Mouse (Mus musculus) lung, embryonic 14.5 days (tissue): ENCODE measurements around the gene Rnaset2b. TPM values are rescaled to one million over a fixed set of nuclear protein-coding genes. Genes with fewer than 3 reads are reported as not detected.
"Not testable (repeated sequence)": the region's sequence is repeated elsewhere in the genome, so short reads cannot be mapped to it uniquely, and the experiment has no call there.

Experiments used
- ATAC-seq: fragments of 200-750 bp; cut with Nextera tagmentation; 2 replicates; pipeline ENCODE4 v1.8.0; 2017; ENCODE audit warnings: mild to moderate bottlenecking, moderate TSS enrichment, moderate library complexity; ENCODE audit not compliant: insufficient read depth
- DNase-seq: peaks from one replicate; pipeline ENCODE4 v3.0.0-alpha.2; 2015
- H3K27ac ChIP-seq: fragments of 300-500 bp; sonication (generic); 2 replicates; pipeline ENCODE4 v1.5.1; 2014; ENCODE audit warnings: low read depth, mild to moderate bottlenecking, moderate library complexity
- H3K27me3 ChIP-seq: fragments of 300-500 bp; sonication (generic); 2 replicates; pipeline ENCODE4 v1.6.1; 2014; ENCODE audit warnings: low read length, control low read depth; ENCODE audit not compliant: insufficient read depth
- H3K36me3 ChIP-seq: fragments of 300-500 bp; sonication (generic); 2 replicates; pipeline ENCODE4 v1.6.1; 2014; ENCODE audit warnings: control low read depth; ENCODE audit not compliant: insufficient read depth
- H3K4me1 ChIP-seq: fragments of 300-500 bp; sonication (generic); 2 replicates; pipeline ENCODE4 v1.6.1; 2014; ENCODE audit warnings: antibody characterized with exemption, control low read depth; ENCODE audit not compliant: insufficient read depth
- H3K4me2 ChIP-seq: fragments of 300-500 bp; sonication (generic); 2 replicates; pipeline ENCODE4 v1.6.1; 2014; ENCODE audit warnings: mild to moderate bottlenecking
- H3K4me3 ChIP-seq: fragments of 300-500 bp; sonication (generic); 2 replicates; pipeline ENCODE4 v1.5.1; 2014; ENCODE audit warnings: low read depth, low read length
- H3K9ac ChIP-seq: fragments of 300-500 bp; sonication (generic); 2 replicates; pipeline ENCODE4 v1.6.1; 2014
- H3K9me3 ChIP-seq: fragments of 300-500 bp; sonication (generic); 2 replicates; pipeline ENCODE4 v1.6.1; 2016; ENCODE audit warnings: low read depth, low read length, control low read depth
- CTCF ChIP-seq: IDR thresholded peaks from 2 replicates; pipeline ENCODE4 v1.5.1; 2016; ENCODE audit warnings: antibody characterized with exemption, low read depth
- WGBS: fragments of 180-500 bp; shearing (Covaris S2); extraction: QIAGEN DNeasy Blood & Tissue Kit; methylation state at CpG from one replicate; pipeline ENCODE4 v1.1.7; 2014; 5-methylcytosine and 5-hydroxymethylcytosine counted together
- polyA plus RNA-seq: library from polyadenylated mRNA; unstranded; fragments of >200 nt; fragmentation: Nextera tagmentation; extraction: Ambion mirVana; gene quantifications from 2 replicates; pipeline ENCODE4 v1.2.1, GENCODE M21; 2014

The Rnaset2b gene
- polyA plus RNA-seq, 1 experiment from 2014 or later = 220 TPM

- H3K9ac ChIP-seq, H3K27me3 ChIP-seq, H3K27ac ChIP-seq, H3K9me3 ChIP-seq, H3K36me3 ChIP-seq, H3K4me1 ChIP-seq: not testable (repeated sequence)
- under 1% methylated on average over 13 of the region's 48 CpGs for WGBS
- ATAC-seq = peak; percentile 96
- Histone ChIP-seq H3K4me3 (peak overlapping the region; percentile 43), H3K4me2 (peak overlapping the region; percentile 43)
- peak; percentile 29 for DNase-seq
These were observed 9.0 kb upstream of the Rnaset2b start for GRCm38 (mm10) chr17:6961181-6962000.

- not testable (repeated sequence) for H3K36me3 ChIP-seq, H3K4me1 ChIP-seq, H3K9me3 ChIP-seq, DNase-seq, H3K27ac ChIP-seq, H3K27me3 ChIP-seq, H3K9ac ChIP-seq, H3K4me2 ChIP-seq, H3K4me3 ChIP-seq, ATAC-seq
- WGBS = 62% methylated on average over 4 of the region's 6 CpGs
These were observed 8.1 kb upstream of the Rnaset2b start for GRCm38 (mm10) chr17:6962339-6962738.

- not testable (repeated sequence) for H3K4me2 ChIP-seq, H3K4me1 ChIP-seq, H3K9ac ChIP-seq, H3K9me3 ChIP-seq, H3K27ac ChIP-seq, ATAC-seq, H3K27me3 ChIP-seq, H3K36me3 ChIP-seq, H3K4me3 ChIP-seq
- 32% methylated on average over 4 of the region's 4 CpGs for WGBS
- DNase-seq = peak; percentile 66
These were observed 7.5 kb upstream of the Rnaset2b start for GRCm38 (mm10) chr17:6962936-6963335.

- DNase-seq = peak; percentile 37
- not testable (repeated sequence) for H3K4me1 ChIP-seq, H3K36me3 ChIP-seq, H3K4me3 ChIP-seq, H3K27me3 ChIP-seq, H3K4me2 ChIP-seq, ATAC-seq, H3K27ac ChIP-seq, H3K9me3 ChIP-seq, H3K9ac ChIP-seq
- WGBS = 16% methylated on average over 6 of the region's 6 CpGs
- TF ChIP-seq CTCF = peak; percentile 58
These were observed 5.1 kb upstream of the Rnaset2b start for GRCm38 (mm10) chr17:6965364-6965763.

GRCm38 (mm10) chr17:6967673-6968072 lies 2.8 kb upstream of the Rnaset2b start:
- not testable (repeated sequence) for H3K9me3 ChIP-seq, H3K36me3 ChIP-seq, H3K27me3 ChIP-seq, DNase-seq, H3K27ac ChIP-seq, H3K4me3 ChIP-seq, ATAC-seq, H3K4me1 ChIP-seq, H3K9ac ChIP-seq, H3K4me2 ChIP-seq
- no CpG with 5 or more reads among the region's 1 CpGs for WGBS

- not testable (repeated sequence) for H3K27me3 ChIP-seq, H3K4me2 ChIP-seq, H3K36me3 ChIP-seq, ATAC-seq, H3K27ac ChIP-seq, DNase-seq, H3K4me1 ChIP-seq, H3K4me3 ChIP-seq, H3K9me3 ChIP-seq, H3K9ac ChIP-seq
- WGBS = 80% methylated on average over 8 of the region's 8 CpGs
These were observed 804 bp downstream of the Rnaset2b start for GRCm38 (mm10) chr17:6971238-6971637.

GRCm38 (mm10) chr17:6972836-6973396 lies 2.5 kb downstream of the Rnaset2b start:
- H3K9ac ChIP-seq, H3K4me2 ChIP-seq, H3K36me3 ChIP-seq, H3K9me3 ChIP-seq, H3K27me3 ChIP-seq, DNase-seq, ATAC-seq, H3K4me3 ChIP-seq, H3K4me1 ChIP-seq, H3K27ac ChIP-seq: not testable (repeated sequence)
- 65% methylated on average over 4 of the region's 4 CpGs for WGBS

- not testable (repeated sequence) for H3K9me3 ChIP-seq, H3K4me1 ChIP-seq, DNase-seq, ATAC-seq, H3K36me3 ChIP-seq, H3K9ac ChIP-seq, H3K4me3 ChIP-seq, H3K27me3 ChIP-seq, H3K27ac ChIP-seq, H3K4me2 ChIP-seq
- 56% methylated on average over 3 of the region's 3 CpGs for WGBS
These were observed 4.6 kb downstream of the Rnaset2b start for GRCm38 (mm10) chr17:6974985-6975384.

- not testable (repeated sequence) for H3K27me3 ChIP-seq, H3K27ac ChIP-seq, H3K36me3 ChIP-seq, H3K9me3 ChIP-seq, H3K4me1 ChIP-seq
- peak; percentile 99 for ATAC-seq
- H3K4me3 ChIP-seq = peak within 1 kb of the TSS; percentile 50
- H3K4me2 ChIP-seq = peak within 1 kb of the TSS; percentile 56
- peak; percentile 37 for DNase-seq
- under 1% methylated on average over 24 of the region's 68 CpGs for WGBS
- peak within 1 kb of the TSS; percentile 60 for H3K9ac ChIP-seq
These were observed 8.1 kb downstream of the Rnaset2b start, which contains the start of gene Gm49721 for GRCm38 (mm10) chr17:6978287-6979248. TSS of gene Gm49721 (plus strand) at chr17:6978904.

GRCm38 (mm10) chr17:6979380-6979779 lies 8.9 kb downstream of the Rnaset2b start:
- Histone ChIP-seq H3K9ac (peak overlapping the region; percentile 60; the same call in 1 of the 2 replicates), H3K4me3 (peak overlapping the region; percentile 50), H3K4me2 (peak overlapping the region; percentile 56)
- ATAC-seq, H3K4me1 ChIP-seq, H3K27me3 ChIP-seq, H3K9me3 ChIP-seq, H3K27ac ChIP-seq, H3K36me3 ChIP-seq: not testable (repeated sequence)
- DNase-seq = peak; percentile 7
- 11% methylated on average over 5 of the region's 5 CpGs for WGBS
